Mouse (Mus musculus) heart, adult 11 months (tissue): ENCODE measurements around the gene Smlr1.

ENCODE experiments used
- DNase-seq: peaks from one replicate; pipeline ENCODE4 v3.0.0; 2022

The Smlr1 gene

GRCm38 (mm10) chr10:25535891-25536331 is at the start of gene Smlr1:
Smlr1 (minus strand) TSS chr10:25536267.
- peak; percentile 82 for DNase-seq

- peak; percentile 89 for DNase-seq
Observed at GRCm38 (mm10) chr10:25584899-25585298, 48.8 kb upstream of the Smlr1 start.

DNA sequence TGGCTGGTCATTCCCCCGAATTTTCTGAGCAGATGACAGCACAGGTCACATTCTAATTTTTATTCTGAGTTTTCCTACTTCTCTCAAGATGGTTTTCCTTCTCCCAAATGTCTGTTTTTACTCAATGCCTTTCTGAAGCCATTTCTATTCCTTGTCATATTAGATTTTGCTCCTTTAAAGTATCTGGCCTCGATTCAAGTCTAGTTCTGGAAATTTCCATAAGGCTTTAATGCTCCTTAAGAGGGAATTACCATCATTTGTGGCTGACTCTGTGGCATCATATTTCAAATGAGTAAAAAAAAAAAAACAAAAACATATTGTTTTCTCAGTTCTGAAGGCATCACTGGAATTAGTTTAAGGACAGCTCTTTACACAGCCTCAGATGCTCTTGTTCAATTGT is 44.0 kb upstream of the Smlr1 start:
- no peak for DNase-seq

DNA sequence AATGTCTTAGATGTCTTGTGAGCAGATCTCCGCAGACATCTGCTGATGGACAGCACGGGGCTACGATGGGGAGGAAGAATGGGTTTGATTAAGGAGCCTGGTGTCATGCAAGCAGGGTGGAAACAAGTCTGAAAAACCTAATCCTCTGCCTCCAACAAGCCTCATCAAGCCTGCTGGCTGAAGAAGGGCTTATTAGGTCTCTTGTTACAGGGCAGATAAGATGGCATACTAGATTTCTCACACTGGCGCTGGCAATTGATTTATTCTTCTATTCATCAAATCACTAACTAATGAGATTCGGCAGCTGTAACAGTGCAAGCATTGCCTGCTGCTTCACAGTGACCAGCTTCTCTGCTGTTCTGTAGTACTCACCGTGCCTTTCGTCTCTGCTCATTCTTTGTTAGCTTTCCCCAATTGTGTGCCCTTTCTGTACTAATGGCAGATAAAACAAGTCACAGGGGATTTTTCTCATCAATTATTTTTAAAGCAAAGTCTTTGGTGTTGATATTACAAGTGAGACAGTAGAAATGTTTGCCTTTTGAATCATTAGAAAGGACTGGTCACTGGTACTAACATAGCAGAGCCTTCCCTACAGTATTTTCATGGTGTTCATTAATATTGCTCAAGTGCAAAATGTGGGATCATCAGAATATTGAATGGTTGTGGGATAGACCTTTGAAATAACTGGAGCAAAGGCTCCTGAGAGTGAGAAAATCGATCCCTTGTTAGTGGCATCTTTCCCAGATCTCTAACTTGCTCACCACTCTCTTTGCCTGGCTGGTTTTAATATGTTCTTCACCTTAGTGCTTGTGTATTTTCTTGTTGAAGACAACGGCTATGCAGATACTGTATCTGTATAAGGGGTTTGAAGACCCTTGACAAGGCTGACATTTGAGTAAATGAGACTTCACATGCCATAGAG is 35.5 kb upstream of the Smlr1 start:
- DNase-seq = no peak

- DNase-seq = peak; percentile 18
Observed at GRCm38 (mm10) chr10:25552936-25553335, 16.9 kb upstream of the Smlr1 start.

DNA sequence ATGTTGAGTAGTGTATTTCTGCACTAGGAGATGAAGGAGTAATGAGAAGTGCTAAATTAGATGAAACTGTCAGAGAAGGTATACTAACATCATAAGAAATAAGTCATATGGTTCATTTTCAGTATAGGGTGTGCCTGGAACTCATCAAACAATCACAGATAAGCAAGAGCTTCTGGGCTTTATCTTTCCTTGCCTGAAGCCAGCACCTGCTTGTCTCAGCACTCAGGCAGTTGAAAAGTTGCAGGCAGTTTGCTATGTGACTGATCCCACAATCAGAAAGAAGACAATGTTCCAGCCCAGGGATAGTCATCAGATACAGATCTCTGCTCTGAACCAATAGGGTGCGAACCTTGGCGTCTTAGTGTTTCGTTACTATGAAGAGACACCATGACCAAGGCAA is 5.0 kb upstream of the Smlr1 start:
- peak; percentile 44 for DNase-seq

DNA sequence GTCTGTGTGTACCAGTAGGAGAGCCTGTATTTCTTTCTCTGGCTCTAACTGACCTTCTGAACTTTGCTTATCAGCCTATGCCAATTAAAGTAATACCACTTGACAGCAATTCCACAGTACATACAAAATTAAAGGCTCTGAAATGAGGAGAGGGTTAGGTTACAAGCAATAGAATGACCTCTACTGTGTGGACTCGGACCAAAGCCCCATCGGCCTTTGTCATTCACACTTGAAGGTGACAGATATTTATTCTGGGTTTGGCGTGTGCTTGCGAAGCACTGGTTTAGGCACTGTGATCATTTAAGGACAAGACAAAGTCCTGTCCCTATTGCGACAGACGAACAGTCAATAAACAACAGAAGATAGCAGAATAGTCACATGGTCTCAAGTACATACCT is 3.7 kb upstream of the Smlr1 start:
- DNase-seq = peak; percentile 91

- DNase-seq = peak; percentile 91
Observed at GRCm38 (mm10) chr10:25539146-25539770, 3.2 kb upstream of the Smlr1 start.

DNA sequence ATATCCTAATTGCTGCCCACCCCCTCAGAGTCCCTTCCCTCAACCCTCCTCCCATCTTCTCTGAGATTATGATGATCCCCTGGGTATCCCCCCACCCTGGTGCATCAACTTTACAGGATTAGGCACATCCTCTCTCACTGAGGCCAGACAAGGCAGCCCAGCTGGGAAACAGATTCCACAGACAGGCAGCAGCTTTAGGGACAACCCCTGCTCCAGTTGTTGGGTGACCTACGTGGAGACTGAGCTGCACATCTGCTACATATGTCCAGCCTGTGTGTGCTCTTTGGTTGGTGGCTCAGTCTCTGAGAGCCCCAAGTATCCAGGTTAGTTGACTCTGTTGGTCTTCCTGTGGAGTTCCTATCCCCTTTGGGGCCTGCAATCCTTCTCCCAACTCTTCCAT is 2.7 kb upstream of the Smlr1 start:
- DNase-seq = peak; percentile 73

- peak; percentile 27 for DNase-seq
Observed at GRCm38 (mm10) chr10:25536621-25537020, 554 bp upstream of the Smlr1 start.

- peak; percentile 5 for DNase-seq
Observed at GRCm38 (mm10) chr10:25534467-25534866, 1.6 kb downstream of the Smlr1 start.

DNA sequence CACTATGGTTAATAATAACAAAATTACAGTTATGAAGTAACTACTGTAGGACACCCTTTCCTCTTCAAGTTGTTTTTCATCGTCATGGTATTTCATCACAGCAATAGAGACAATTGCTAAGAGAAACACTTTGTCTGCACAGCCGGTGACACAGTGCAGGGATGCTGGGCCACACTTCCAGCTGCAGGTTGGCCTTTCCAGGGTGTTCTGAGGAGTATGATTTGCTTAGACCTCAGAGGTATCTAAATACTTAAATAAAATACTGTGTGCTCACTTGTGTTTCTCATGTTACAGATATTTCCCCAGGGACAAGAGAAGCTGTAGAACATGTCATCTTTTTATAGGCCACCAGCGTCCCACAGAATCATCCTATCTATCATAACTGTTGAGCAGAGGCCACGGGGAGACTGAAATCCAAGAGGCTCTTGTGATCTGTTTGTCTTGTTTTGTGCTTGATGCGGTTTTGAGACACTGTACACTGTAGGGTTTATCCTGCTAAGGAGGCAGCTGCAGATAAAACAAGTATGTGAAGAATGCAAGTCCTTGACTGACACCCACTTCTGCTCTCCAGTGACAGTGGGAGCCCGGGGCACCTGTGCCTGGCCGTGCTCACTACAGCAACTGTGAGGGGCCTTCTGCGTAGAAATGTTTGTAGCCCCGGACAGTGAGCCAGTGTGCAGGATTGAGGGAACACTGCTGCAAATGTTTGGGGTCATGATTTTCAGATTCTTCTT is 2.4 kb downstream of the Smlr1 start:
- DNase-seq = peak; percentile 48

- DNase-seq = peak; percentile 61
Observed at GRCm38 (mm10) chr10:25533105-25533504, 3.0 kb downstream of the Smlr1 start.

- peak; percentile 58 for DNase-seq
Observed at GRCm38 (mm10) chr10:25531335-25531734, 4.7 kb downstream of the Smlr1 start.

DNA sequence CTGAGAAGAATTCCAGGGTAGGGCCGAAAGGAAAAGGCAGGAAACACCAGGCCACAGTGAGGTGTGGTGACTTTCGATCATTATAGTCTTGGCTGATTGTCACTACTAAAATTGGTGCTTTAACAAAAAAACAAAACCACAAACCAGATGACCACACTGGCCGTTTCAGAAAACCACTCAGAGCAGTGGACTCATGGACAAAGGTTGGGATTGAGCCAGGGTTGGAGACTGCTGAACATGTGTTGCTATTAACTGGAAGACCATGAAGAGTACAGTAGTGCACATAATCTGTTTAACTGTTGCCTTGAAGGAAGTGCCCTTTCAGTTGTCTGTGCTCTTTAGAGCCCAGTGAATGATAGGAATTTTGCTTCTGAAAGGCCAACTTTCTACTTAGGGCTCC is 8.9 kb downstream of the Smlr1 start:
- DNase-seq = peak; percentile 93

GRCm38 (mm10) chr10:25526622-25527021 is 9.4 kb downstream of the Smlr1 start:
- peak; percentile 76 for DNase-seq

- DNase-seq = peak; percentile 80
Observed at GRCm38 (mm10) chr10:25526156-25526555, 9.9 kb downstream of the Smlr1 start.

GRCm38 (mm10) chr10:25523727-25524126 is 12.3 kb downstream of the Smlr1 start:
- peak; percentile 28 for DNase-seq

DNA sequence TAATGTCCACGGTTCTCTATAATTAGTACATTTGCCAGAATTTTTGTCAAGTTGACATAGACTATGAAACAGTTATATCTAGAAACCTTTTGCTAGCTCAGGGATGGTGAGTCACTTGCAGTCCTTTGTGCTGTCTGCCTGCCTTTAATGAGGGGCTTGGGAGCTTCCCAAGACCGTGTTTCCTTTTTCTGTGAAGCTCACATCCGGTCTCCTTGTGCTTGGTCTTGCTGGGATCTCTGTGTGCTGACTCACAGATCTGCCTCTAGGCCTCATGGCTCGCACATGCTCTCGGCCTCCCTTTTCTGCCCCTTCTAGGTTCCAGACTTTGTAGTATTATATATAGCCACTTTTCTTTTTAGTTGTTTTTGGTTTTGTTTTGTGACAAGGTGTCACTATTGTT is 15.6 kb downstream of the Smlr1 start:
- peak; percentile 94 for DNase-seq

DNA sequence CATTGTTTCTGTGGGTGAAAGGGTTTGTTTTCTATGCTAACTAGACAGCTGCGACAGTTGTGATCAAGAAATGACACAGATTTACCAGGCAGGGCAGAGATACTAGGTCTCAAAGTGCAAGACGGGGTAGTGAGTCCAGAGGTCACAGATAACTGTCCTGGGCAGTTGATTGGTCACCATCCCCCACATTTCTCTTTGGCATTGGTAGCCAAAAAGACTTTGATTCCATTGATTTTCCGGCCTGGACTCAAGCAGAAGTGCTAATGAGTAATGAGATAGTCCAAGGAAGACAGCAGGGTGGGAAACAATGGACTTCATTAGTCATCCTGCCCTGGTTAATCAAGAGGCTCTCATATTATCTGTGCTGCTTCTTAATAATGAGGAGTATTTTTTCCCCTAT is 16.1 kb downstream of the Smlr1 start:
- DNase-seq = peak; percentile 50

DNA sequence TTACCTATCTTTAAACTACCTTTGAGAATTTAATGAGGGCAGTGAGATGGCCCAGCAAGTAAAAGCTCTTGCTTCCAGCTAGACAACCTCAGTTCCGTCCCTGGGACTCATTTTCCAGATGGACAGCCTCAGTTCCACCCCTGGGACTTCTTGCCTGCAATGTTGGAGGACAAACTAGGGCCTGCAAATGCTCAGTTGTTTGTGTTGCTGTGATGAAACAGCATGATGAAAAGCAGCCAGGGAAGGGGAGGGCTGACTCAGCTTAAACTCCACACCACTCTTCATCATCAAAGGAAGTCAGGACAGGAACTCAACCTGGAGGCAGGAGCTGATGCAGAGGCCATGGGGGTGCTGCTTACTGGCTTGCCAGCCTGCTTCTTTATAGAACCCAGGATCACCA is 22.2 kb downstream of the Smlr1 start:
- peak; percentile 91 for DNase-seq

DNA sequence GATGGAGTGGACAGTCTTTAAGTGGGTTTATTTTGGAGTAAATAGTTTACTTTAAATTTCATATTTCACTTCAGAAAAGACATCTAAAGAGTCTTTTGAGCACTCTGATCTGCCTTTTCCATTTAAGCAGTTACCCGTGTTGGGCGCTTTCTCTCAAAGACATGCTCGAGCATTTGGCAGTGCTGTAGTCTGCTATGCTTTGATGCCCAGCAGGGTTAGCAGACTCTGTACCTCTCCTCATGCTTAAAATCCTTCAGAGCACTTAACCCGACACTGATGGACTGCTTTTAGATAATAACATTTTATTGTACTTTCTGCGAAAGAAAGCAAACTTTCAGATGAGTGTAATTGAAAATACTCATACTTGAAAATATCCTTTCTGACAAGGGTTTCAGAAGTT is 32.8 kb downstream of the Smlr1 start:
- DNase-seq = peak; percentile 56

DNA sequence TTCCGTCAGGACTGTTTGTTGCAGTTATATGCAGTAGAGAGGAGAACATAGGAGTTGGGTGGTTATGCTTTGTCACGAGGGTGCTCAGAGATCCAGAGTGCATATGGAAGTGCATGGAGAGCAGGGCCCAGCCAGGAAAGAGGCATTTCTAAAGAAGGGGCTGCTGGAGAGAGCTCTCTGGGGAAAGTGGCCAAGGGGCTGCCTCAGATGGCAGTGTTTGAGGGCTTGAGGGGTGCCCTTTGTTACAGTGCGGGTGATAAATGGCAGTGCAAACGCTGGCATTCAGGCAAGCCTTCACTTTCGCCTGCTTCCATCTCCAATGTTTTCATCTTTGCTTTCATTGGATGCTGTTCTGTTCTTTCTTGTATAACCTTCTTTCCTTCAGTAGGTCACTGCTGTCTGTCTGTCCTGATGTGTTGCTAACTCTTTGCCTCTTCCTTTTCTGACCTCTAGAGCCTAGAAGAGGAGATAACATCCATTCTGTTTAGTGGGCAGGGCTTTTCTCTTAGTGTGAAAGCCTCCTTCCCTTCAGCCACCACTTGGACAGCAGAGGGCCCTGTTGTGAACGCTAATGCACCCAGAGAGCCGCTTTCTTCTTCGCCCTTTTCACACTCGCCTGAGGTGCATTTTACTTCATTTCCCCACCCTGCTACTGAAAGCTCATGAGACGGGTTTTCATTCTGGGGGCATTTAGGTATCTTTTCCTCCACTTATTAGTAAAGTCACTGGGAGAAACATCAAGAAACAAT is 36.6 kb downstream of the Smlr1 start:
- DNase-seq = peak; percentile 82
